In the genomic region with DNA sequence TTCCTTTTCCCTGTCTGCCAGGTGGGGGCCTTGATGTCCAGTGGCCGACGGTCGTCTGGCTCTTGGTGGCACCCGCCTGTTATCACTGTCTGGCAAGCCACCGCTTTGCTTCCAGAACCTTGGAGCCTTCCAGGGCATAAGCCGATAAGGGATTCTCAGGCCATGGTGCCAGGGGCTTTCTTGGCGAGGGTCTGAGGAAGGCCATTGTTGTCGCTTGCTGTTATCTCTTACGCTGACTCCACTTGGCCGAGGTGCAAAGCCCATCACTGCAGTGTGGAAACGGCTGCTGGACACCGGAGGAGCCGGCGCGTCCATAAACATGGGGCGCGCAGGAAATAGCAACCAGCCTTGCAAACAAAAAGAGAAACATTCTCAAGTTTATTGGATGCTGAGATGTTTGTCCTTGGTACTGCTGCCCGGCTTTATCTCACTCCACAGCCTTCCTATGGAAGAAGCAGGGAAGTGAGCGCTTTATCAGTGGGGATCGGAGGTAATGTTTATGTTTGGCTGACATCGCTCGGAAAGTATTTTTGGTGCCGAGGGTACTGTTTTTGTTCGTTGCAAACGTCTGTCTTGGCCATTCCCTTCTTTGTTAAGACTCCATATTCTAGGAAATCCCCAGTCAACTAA, we compare ENCODE assay signal across 8 mouse cellular contexts. TPM values are rescaled to one million over a fixed set of nuclear protein-coding genes. Genes with fewer than 3 reads are reported as not detected.
A peak's percentile ranks its signal among the peaks of the same experiment; 100 is the strongest.
DNase-seq lines count a peak whose midpoint lies in the region; ATAC-seq lines count a peak whose summit lies in the region.

No protein-coding gene starts in this region.

- no peaks in the 10 kb centered on the region for H3K36me3 ChIP-seq in hindbrain, embryonic 15.5 days
- no peaks in the 10 kb centered on the region for H3K36me3 ChIP-seq in hindbrain, embryonic 10.5 days
- H3K36me3 ChIP-seq in intestine, embryonic 16.5 days (ENCODE audit: control insufficient read depth, insufficient read depth, low read length), result no peaks in the 10 kb centered on the region
- no peaks in the 10 kb centered on the region for H3K36me3 ChIP-seq in hindbrain, embryonic 13.5 days

- ATAC-seq in hindbrain, embryonic 15.5 days (ENCODE audit: low FRiP score, low read depth), result no peak
- ATAC-seq in intestine, embryonic 16.5 days, result no peak
- no peak for ATAC-seq in hindbrain, embryonic 13.5 days (ENCODE audit: low FRiP score)

- H3K4me3 ChIP-seq in hindbrain, embryonic 15.5 days, result no peak overlapping the region
- H3K4me3 ChIP-seq in hindbrain, embryonic 10.5 days, result no peak overlapping the region
- peak overlapping the region; percentile 16; the same call in 1 of the 2 replicates for H3K4me3 ChIP-seq in intestine, embryonic 16.5 days (ENCODE audit: low read length)
- no peak overlapping the region for H3K4me3 ChIP-seq in hindbrain, embryonic 13.5 days

- DNase-seq in hindbrain, embryonic 10.5 days (ENCODE audit: low spot score), result no peak
- DNase-seq in heart, adult 9 months (ENCODE audit: low spot score in 2 of 2), result peak; percentile 53 to 54
- DNase-seq in lung, postnatal 14 days, result peak; percentile 69
- no peak for DNase-seq in adrenal gland, postnatal 10 days
- DNase-seq in right cerebral cortex, postnatal 14 days, result no peak

- no peak overlapping the region for H3K9ac ChIP-seq in hindbrain, embryonic 15.5 days
- H3K9ac ChIP-seq in intestine, embryonic 16.5 days (ENCODE audit: low read depth, low read length), result no peak overlapping the region
- H3K9ac ChIP-seq in hindbrain, embryonic 13.5 days, result no peak overlapping the region

- H3K4me2 ChIP-seq in hindbrain, embryonic 15.5 days, result peak overlapping the region; percentile 6; the same call in 1 of the 2 replicates
- peak overlapping the region; percentile 48 for H3K4me2 ChIP-seq in intestine, embryonic 16.5 days (ENCODE audit: low read depth, low read length)
- no peak overlapping the region for H3K4me2 ChIP-seq in hindbrain, embryonic 13.5 days

- H3K27ac ChIP-seq in hindbrain, embryonic 15.5 days (replicated peaks), result no peak overlapping the region
- no peak overlapping the region for H3K27ac ChIP-seq in hindbrain, embryonic 10.5 days
- no peak overlapping the region for H3K27ac ChIP-seq in intestine, embryonic 16.5 days (ENCODE audit: low read length)
- H3K27ac ChIP-seq in hindbrain, embryonic 13.5 days, result no peak overlapping the region

- 84% methylated on average over 25 of the region's 25 CpGs for WGBS in hindbrain, embryonic 15.5 days
- WGBS in hindbrain, embryonic 10.5 days, result 84% methylated on average over 25 of the region's 25 CpGs
- WGBS in intestine, embryonic 16.5 days, result 60% methylated on average over 25 of the region's 25 CpGs
- 85% methylated on average over 25 of the region's 25 CpGs for WGBS in hindbrain, embryonic 13.5 days

- H3K27me3 ChIP-seq in hindbrain, embryonic 15.5 days, result no peaks in the 10 kb centered on the region
- no peaks in the 10 kb centered on the region for H3K27me3 ChIP-seq in hindbrain, embryonic 10.5 days (ENCODE audit: insufficient read depth, poor library complexity, severe bottlenecking)
- no peaks in the 10 kb centered on the region for H3K27me3 ChIP-seq in intestine, embryonic 16.5 days (replicated peaks; ENCODE audit: control insufficient read depth, insufficient read depth, low read length)
- no peaks in the 10 kb centered on the region for H3K27me3 ChIP-seq in hindbrain, embryonic 13.5 days

- H3K9me3 ChIP-seq in hindbrain, embryonic 15.5 days, result no peaks in the 10 kb centered on the region
- no peaks in the 10 kb centered on the region for H3K9me3 ChIP-seq in hindbrain, embryonic 10.5 days
- no peaks in the 10 kb centered on the region for H3K9me3 ChIP-seq in intestine, embryonic 16.5 days (ENCODE audit: control insufficient read depth, low read length)
- H3K9me3 ChIP-seq in hindbrain, embryonic 13.5 days, result no peaks in the 10 kb centered on the region

- H3K4me1 ChIP-seq in hindbrain, embryonic 15.5 days (replicated peaks), result no peaks in the 10 kb centered on the region
- H3K4me1 ChIP-seq in hindbrain, embryonic 10.5 days (replicated peaks), result no peaks in the 10 kb centered on the region
- H3K4me1 ChIP-seq in intestine, embryonic 16.5 days (ENCODE audit: control insufficient read depth, insufficient read depth, low read length), result peaks cover 3% of the 10 kb centered on the region
- no peaks in the 10 kb centered on the region for H3K4me1 ChIP-seq in hindbrain, embryonic 13.5 days (replicated peaks)

RNA-seq across cellular contexts. Expression of gene Txndc5, which starts 51.5 kb away (rescaled TPM):
- polyA plus RNA-seq in hindbrain, embryonic 15.5 days (2015; fragmentation: Nextera tagmentation; extraction: Ambion mirVana), result 89.2 and 92.6 TPM in 2 replicates
- 141 and 159 TPM in 2 replicates for polyA plus RNA-seq in hindbrain, embryonic 10.5 days (2016; fragmentation: Nextera tagmentation; extraction: Ambion mirVana)
- polyA plus RNA-seq in intestine, embryonic 16.5 days (2015; fragmentation: Nextera tagmentation; extraction: Ambion mirVana), result 231 and 239 TPM in 2 replicates
- 100 to 1,000 TPM; 147 to 152 TPM for total RNA-seq in adrenal gland, postnatal 10 days (2021)
- 81.0 and 85.4 TPM in 2 replicates for polyA plus RNA-seq in hindbrain, embryonic 13.5 days (2015; fragmentation: Nextera tagmentation; extraction: Ambion mirVana)

RNA-seq across cellular contexts. Expression of gene Bloc1s5, which starts 54.8 kb away (rescaled TPM):
- polyA plus RNA-seq in hindbrain, embryonic 15.5 days (2015; fragmentation: Nextera tagmentation; extraction: Ambion mirVana), result 20.5 and 20.8 TPM in 2 replicates
- polyA plus RNA-seq in hindbrain, embryonic 10.5 days (2016; fragmentation: Nextera tagmentation; extraction: Ambion mirVana), result 20.1 and 25.8 TPM in 2 replicates
- 14.5 and 15.5 TPM in 2 replicates for polyA plus RNA-seq in intestine, embryonic 16.5 days (2015; fragmentation: Nextera tagmentation; extraction: Ambion mirVana)
- total RNA-seq in adrenal gland, postnatal 10 days (2021), result 10 to 100 TPM; 20.0 to 25.0 TPM
- polyA plus RNA-seq in hindbrain, embryonic 13.5 days (2015; fragmentation: Nextera tagmentation; extraction: Ambion mirVana), result 25.0 and 26.0 TPM in 2 replicates

Comparison
In these comparisons a context has a peak if more than half of its experiments do, and no peak if none do; other contexts are left out.
1. DNase-seq: peak in heart, adult 9 months (2 of 2) and lung, postnatal 14 days (single experiment); none in hindbrain, embryonic 10.5 days (single experiment), adrenal gland, postnatal 10 days (single experiment) and right cerebral cortex, postnatal 14 days (single experiment).